Mouse (Mus musculus) forebrain, embryonic 16.5 days (tissue): ENCODE data around the gene Dusp1. TPM values are rescaled to one million over a fixed set of nuclear protein-coding genes. Genes with fewer than 3 reads are reported as not detected.

Experiments used
- ATAC-seq: fragments of 200-750 bp; cut with Nextera tagmentation; 2 replicates; pipeline ENCODE4 v1.8.0; 2017; ENCODE audit warnings: mild to moderate bottlenecking, moderate library complexity
- H3K27ac ChIP-seq: fragments of 300-500 bp; sonication (generic); 2 replicates; pipeline ENCODE4 v1.5.1; 2014; ENCODE audit warnings: low read length, control low read depth
- H3K27me3 ChIP-seq: fragments of 300-500 bp; sonication (generic); replicated peaks from 2 replicates; pipeline ENCODE4 v1.6.1; 2014; ENCODE audit warnings: low read length; ENCODE audit not compliant: control insufficient read depth, insufficient read depth
- H3K36me3 ChIP-seq: fragments of 300-500 bp; sonication (generic); 2 replicates; pipeline ENCODE4 v1.6.1; 2014; ENCODE audit not compliant: control insufficient read depth, insufficient read depth
- H3K4me1 ChIP-seq: fragments of 300-500 bp; sonication (generic); replicated peaks from 2 replicates; pipeline ENCODE4 v1.6.1; 2014; ENCODE audit warnings: low read length; ENCODE audit not compliant: control insufficient read depth, insufficient read depth
- H3K4me2 ChIP-seq: fragments of 300-500 bp; sonication (generic); 2 replicates; pipeline ENCODE4 v1.6.1; 2014; ENCODE audit warnings: mild to moderate bottlenecking, low read length, control low read depth
- H3K4me3 ChIP-seq: fragments of 300-500 bp; sonication (generic); replicated peaks from 2 replicates; pipeline ENCODE4 v1.5.1; 2014; ENCODE audit warnings: mild to moderate bottlenecking, low read length, control low read depth
- H3K9ac ChIP-seq: fragments of 300-500 bp; sonication (generic); replicated peaks from 2 replicates; pipeline ENCODE4 v1.6.1; 2014; ENCODE audit warnings: low read depth, low read length, control low read depth
- H3K9me3 ChIP-seq: fragments of 300-500 bp; sonication (generic); 2 replicates; pipeline ENCODE4 v1.6.1; 2016; ENCODE audit warnings: low read length; ENCODE audit not compliant: control insufficient read depth
- WGBS: fragments of 180-500 bp; shearing (Covaris S2); extraction: QIAGEN DNeasy Blood & Tissue Kit; methylation state at CpG from one replicate; pipeline ENCODE4 v1.1.7; 2014; 5-methylcytosine and 5-hydroxymethylcytosine counted together
- polyA plus RNA-seq: library from polyadenylated mRNA; unstranded; fragments of >200 nt; fragmentation: Nextera tagmentation; extraction: Ambion mirVana; gene quantifications from 2 replicates; pipeline ENCODE4 v1.2.1, GENCODE M21; 2015

The Dusp1 gene
- polyA plus RNA-seq, 1 experiment from 2014 or later, result 44.1 TPM

DNA sequence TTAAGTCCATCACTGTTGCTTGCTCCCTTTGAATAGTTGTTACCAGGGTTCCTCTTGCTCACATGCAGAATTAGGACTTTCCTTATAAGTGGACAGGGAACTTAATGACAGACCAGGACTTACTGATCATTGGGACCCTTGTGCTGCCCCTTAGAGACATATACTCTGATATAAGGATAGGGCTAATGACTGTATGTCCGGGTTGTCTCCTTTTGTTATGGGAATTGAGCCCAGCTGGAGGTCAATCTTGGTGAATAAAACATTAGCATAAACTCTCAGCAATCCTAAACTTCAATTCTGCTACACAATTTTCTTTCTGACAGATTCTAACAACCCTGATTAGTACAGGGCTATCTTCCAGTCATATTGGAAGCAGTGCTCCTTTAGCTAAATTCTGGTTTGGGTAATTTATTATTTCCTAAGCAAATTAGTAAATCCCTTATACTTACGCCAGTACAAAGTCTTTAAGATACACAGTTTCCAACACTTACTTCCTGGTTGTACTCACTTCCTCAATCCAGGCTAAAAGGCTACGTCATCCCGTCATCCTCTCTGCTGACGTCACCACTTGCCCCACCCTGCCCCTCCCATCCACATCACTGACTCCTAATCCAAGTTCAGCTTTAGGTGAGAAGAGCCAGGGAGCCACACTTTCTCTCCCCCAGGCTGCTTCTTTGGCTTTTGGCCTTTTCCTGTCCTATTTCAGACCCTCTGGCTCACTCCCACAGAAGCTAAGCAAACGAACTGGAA, 24.0 kb downstream of the Dusp1 start:
- Histone ChIP-seq H3K9ac (no peak overlapping the region), H3K27me3 (no peaks in the 10 kb centered on the region), H3K4me1 (no peaks in the 10 kb centered on the region), H3K4me3 (no peak overlapping the region), H3K36me3 (no peaks in the 10 kb centered on the region), H3K4me2 (no peak overlapping the region), H3K9me3 (no peaks in the 10 kb centered on the region), H3K27ac (no peak overlapping the region)
- ATAC-seq, result no peak
- WGBS, result 30% methylated on average over 6 of the region's 6 CpGs

GRCm38 (mm10) chr17:26535251-26536136, 26.4 kb downstream of the Dusp1 start:
- Histone ChIP-seq H3K36me3 (no peaks in the 10 kb centered on the region), H3K4me2 (no peak overlapping the region), H3K9ac (no peak overlapping the region), H3K27me3 (no peaks in the 10 kb centered on the region), H3K27ac (no peak overlapping the region), H3K4me3 (no peak overlapping the region), H3K9me3 (no peaks in the 10 kb centered on the region), H3K4me1 (no peaks in the 10 kb centered on the region)
- no peak for ATAC-seq
- WGBS, result 86% methylated on average over 7 of the region's 7 CpGs

DNA sequence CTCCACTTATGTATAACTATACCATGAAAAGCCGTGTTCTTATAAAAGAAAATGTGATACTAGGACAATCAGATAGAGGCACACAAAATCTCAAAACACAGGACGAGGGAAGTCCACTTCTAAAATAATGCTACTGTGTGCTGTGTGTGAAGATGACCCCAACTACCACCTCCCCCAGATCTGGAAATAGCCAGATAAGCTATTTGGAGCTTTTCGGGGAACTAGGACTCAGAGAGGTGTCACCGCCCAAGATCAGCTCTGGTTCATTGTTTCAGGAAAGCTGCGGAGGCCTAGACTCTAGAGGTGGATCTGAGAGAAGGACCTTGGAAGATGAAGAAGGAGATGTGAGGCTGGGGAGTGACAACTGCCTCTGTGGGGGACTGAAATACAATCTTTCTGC, 27.2 kb downstream of the Dusp1 start:
- H3K27me3 ChIP-seq, result no peaks in the 10 kb centered on the region
- no peak overlapping the region for H3K4me2 ChIP-seq
- no peak overlapping the region for H3K4me3 ChIP-seq
- no peaks in the 10 kb centered on the region for H3K4me1 ChIP-seq
- ATAC-seq, result no peak
- WGBS, result 85% methylated on average over 5 of the region's 5 CpGs
- H3K9ac ChIP-seq, result no peak overlapping the region
- H3K27ac ChIP-seq, result no peak overlapping the region
- H3K9me3 ChIP-seq, result no peaks in the 10 kb centered on the region
- no peaks in the 10 kb centered on the region for H3K36me3 ChIP-seq

DNA sequence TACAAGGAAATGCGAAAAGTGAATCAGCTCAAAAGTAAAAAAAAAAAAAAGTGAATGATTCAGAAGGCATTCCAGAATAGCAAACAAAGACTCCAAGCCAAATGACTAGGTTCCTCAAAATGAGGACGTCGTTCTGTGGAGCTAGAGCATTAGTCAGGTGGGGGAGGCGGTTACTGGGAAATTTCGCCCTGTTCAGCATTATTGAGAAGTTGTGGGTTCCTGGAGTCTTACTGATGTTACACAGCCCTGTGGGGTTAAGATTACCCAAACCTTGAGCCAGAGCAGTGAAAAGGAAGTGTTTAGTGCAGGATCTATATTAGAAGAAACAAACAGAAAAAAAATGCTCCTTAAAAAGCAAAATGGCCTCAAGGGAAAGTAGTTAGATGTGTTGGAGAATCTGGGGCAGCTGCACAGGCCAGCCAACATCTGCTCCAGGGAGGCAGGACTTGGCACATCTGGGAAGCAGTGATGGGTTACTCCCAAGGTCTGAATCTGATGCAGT, 28.0 kb downstream of the Dusp1 start:
- no peaks in the 10 kb centered on the region for H3K9me3 ChIP-seq
- H3K27me3 ChIP-seq, result no peaks in the 10 kb centered on the region
- no peak overlapping the region for H3K27ac ChIP-seq
- H3K4me3 ChIP-seq, result no peak overlapping the region
- H3K4me2 ChIP-seq, result no peak overlapping the region
- ATAC-seq, result no peak
- H3K4me1 ChIP-seq, result no peaks in the 10 kb centered on the region
- 83% methylated on average over 5 of the region's 5 CpGs for WGBS
- H3K36me3 ChIP-seq, result no peaks in the 10 kb centered on the region
- no peak overlapping the region for H3K9ac ChIP-seq

DNA sequence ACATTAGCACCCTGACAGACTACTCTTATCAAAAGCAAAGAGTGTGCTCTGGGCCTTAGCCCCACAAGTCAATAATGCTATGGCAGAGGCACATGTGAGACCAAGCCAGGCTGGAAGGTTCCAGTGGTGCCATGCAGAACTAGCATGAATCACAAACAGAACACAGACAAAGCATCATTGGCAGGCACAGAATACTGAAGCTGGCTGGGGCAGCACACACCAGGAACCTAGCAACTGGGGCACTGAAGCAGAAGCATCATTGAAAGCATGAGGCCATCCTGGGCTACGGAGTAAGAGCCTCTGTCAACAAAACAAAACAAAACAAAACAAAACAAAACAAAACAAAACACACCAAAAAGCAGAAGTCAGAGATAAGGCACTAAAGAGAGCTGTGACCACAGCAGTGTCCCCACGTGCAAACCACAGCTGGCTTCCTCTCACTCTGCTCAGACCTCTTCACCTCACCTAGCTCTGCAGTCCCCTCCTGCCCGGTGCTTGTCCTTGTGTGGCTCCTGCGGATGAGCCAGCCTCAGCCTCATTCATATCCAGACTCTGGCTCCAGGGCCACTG, 29.4 kb downstream of the Dusp1 start:
- Histone ChIP-seq H3K27ac (no peak overlapping the region), H3K4me1 (no peaks in the 10 kb centered on the region), H3K27me3 (no peaks in the 10 kb centered on the region), H3K36me3 (no peaks in the 10 kb centered on the region), H3K4me2 (no peak overlapping the region), H3K4me3 (no peak overlapping the region), H3K9me3 (no peaks in the 10 kb centered on the region), H3K9ac (no peak overlapping the region)
- ATAC-seq, result no peak
- WGBS, result 65% methylated on average over 4 of the region's 4 CpGs

- Histone ChIP-seq H3K9ac (no peak overlapping the region), H3K4me1 (no peaks in the 10 kb centered on the region), H3K9me3 (no peaks in the 10 kb centered on the region), H3K27me3 (no peaks in the 10 kb centered on the region), H3K36me3 (no peaks in the 10 kb centered on the region), H3K27ac (no peak overlapping the region), H3K4me2 (no peak overlapping the region), H3K4me3 (no peak overlapping the region)
- no peak for ATAC-seq
- 88% methylated on average over 7 of the region's 7 CpGs for WGBS
Observed at GRCm38 (mm10) chr17:26531395-26532027, 30.4 kb downstream of the Dusp1 start.

GRCm38 (mm10) chr17:26530590-26531081, 31.3 kb downstream of the Dusp1 start:
- Histone ChIP-seq H3K9ac (no peak overlapping the region), H3K9me3 (no peaks in the 10 kb centered on the region), H3K36me3 (no peaks in the 10 kb centered on the region), H3K27me3 (no peaks in the 10 kb centered on the region), H3K4me3 (no peak overlapping the region), H3K27ac (no peak overlapping the region), H3K4me2 (no peak overlapping the region), H3K4me1 (no peaks in the 10 kb centered on the region)
- whole genome bisulfite sequencing, result 65% methylated on average over 3 of the region's 3 CpGs
- ATAC-seq, result no peak

GRCm38 (mm10) chr17:26529791-26530241, 32.1 kb downstream of the Dusp1 start:
- Histone ChIP-seq H3K36me3 (no peaks in the 10 kb centered on the region), H3K4me3 (no peak overlapping the region), H3K9me3 (no peaks in the 10 kb centered on the region), H3K27ac (no peak overlapping the region), H3K27me3 (no peaks in the 10 kb centered on the region), H3K9ac (no peak overlapping the region), H3K4me1 (no peaks in the 10 kb centered on the region), H3K4me2 (no peak overlapping the region)
- no peak for ATAC-seq
- 91% methylated on average over 5 of the region's 5 CpGs for WGBS

DNA sequence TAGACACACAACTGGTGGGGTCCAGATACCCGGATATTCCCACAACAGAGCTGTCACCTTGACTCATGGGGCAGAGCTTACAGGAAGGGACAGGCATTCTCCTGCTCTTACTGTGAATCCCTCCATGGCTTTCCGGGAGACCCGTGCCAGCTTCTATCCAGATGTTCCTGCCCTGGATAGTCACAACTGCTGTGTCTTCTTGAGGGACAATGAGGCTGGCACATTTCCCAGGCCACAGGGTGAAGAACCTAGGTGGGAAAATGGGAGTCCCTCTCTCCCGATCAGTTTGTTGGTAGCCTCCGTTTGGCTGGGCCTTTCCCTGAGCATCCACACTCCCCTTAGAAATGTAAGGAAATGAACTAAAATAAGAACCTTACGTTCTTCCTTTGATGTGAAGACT, 33.2 kb downstream of the Dusp1 start:
- no peaks in the 10 kb centered on the region for H3K4me1 ChIP-seq
- WGBS, result 79% methylated on average over 6 of the region's 6 CpGs
- no peak overlapping the region for H3K9ac ChIP-seq

More for the DNA sequence above, 33.2 kb downstream of the Dusp1 start:
- no peak overlapping the region for H3K27ac ChIP-seq
- no peak overlapping the region for H3K4me2 ChIP-seq
- no peaks in the 10 kb centered on the region for H3K36me3 ChIP-seq
- H3K9me3 ChIP-seq, result no peaks in the 10 kb centered on the region
- ATAC-seq, result no peak
- no peaks in the 10 kb centered on the region for H3K27me3 ChIP-seq
- no peak overlapping the region for H3K4me3 ChIP-seq
